Mouse (Mus musculus) fibroblast of lung, adult 2 months (primary cell): Measurements from ENCODE around the gene Slc17a9.

Source experiments
- DNase-seq: peaks from one replicate; pipeline ENCODE4 v3.0.0-alpha.2; 2011; ENCODE audit warnings: low read depth

The Slc17a9 gene

GRCm38 (mm10) chr2:180724585-180725413, at the start of gene Slc17a9:
Gene Slc17a9, plus strand, starts transcription at chr2:180725263.
- no peak for DNase-seq

- DNase-seq: no peak
Observed at GRCm38 (mm10) chr2:180676706-180677105, 48.4 kb upstream of the Slc17a9 start.

- DNase-seq: no peak
Observed at GRCm38 (mm10) chr2:180678609-180679140, 46.4 kb upstream of the Slc17a9 start.

- no peak for DNase-seq
Observed at GRCm38 (mm10) chr2:180681225-180681624, 43.8 kb upstream of the Slc17a9 start.

- DNase-seq: no peak
Observed at GRCm38 (mm10) chr2:180683524-180683923, 41.5 kb upstream of the Slc17a9 start.

GRCm38 (mm10) chr2:180684031-180684430, 41.0 kb upstream of the Slc17a9 start:
- DNase-seq: no peak

GRCm38 (mm10) chr2:180689841-180690240, 35.2 kb upstream of the Slc17a9 start:
- no peak for DNase-seq

GRCm38 (mm10) chr2:180692630-180693029, 32.4 kb upstream of the Slc17a9 start:
- no peak for DNase-seq

- no peak for DNase-seq
Observed at GRCm38 (mm10) chr2:180695176-180695575, 29.9 kb upstream of the Slc17a9 start.

GRCm38 (mm10) chr2:180700457-180700856, 24.6 kb upstream of the Slc17a9 start:
- DNase-seq: no peak

- no peak for DNase-seq
Observed at GRCm38 (mm10) chr2:180701053-180701766, 23.9 kb upstream of the Slc17a9 start.

- DNase-seq: peak; percentile 67
Observed at GRCm38 (mm10) chr2:180701767-180702621, 23.1 kb upstream of the Slc17a9 start.

GRCm38 (mm10) chr2:180702701-180703149, 22.3 kb upstream of the Slc17a9 start:
- DNase-seq: no peak

GRCm38 (mm10) chr2:180703175-180703574, 21.9 kb upstream of the Slc17a9 start:
- no peak for DNase-seq

GRCm38 (mm10) chr2:180703645-180704359, 21.3 kb upstream of the Slc17a9 start:
- DNase-seq: no peak

- no peak for DNase-seq
Observed at GRCm38 (mm10) chr2:180704591-180704990, 20.5 kb upstream of the Slc17a9 start.

- no peak for DNase-seq
Observed at GRCm38 (mm10) chr2:180705066-180705465, 20.0 kb upstream of the Slc17a9 start.

GRCm38 (mm10) chr2:180705975-180706374, 19.1 kb upstream of the Slc17a9 start:
- no peak for DNase-seq

GRCm38 (mm10) chr2:180709023-180709922, 15.8 kb upstream of the Slc17a9 start:
- DNase-seq: no peak

GRCm38 (mm10) chr2:180709923-180710272, 15.2 kb upstream of the Slc17a9 start, which contains the start of the genes Dido1 and Gid8:
Gene Dido1, minus strand, starts transcription at chr2:180709999.
Gene Gid8, plus strand, starts transcription at chr2:180710117.
- DNase-seq: peak; percentile 93
